Mouse (Mus musculus): ENCODE data around the gene Strbp. TPM values are rescaled to one million over a fixed set of nuclear protein-coding genes. Genes with fewer than 3 reads are reported as not detected.

Strbp gene
- polyA plus RNA-seq (2015; fragmentation: Nextera tagmentation; extraction: Ambion mirVana), result 94.9 and 96.0 TPM in 2 replicates

GRCm38 (mm10) chr2:37703230-37703954 lies at the start of gene Strbp:
Gene Strbp, minus strand, starts transcription at chr2:37703859.
- no peaks in the 10 kb centered on the region for H3K27me3 ChIP-seq (replicated peaks; ENCODE audit: control insufficient read depth, insufficient read depth, low read length)
- no peaks in the 10 kb centered on the region for H3K9me3 ChIP-seq (ENCODE audit: control insufficient read depth, low read length)
- peak within 1 kb of the TSS; percentile 85 for H3K4me2 ChIP-seq (ENCODE audit: low read length)
- no peaks in the 10 kb centered on the region for H3K36me3 ChIP-seq (ENCODE audit: control insufficient read depth, insufficient read depth, low read length)
- peak within 1 kb of the TSS; percentile 91 for H3K9ac ChIP-seq (ENCODE audit: low read depth, low read length)
- WGBS, result under 1% methylated on average over 74 of the region's 98 CpGs
- ATAC-seq, result peak; percentile 94
- H3K4me1 ChIP-seq (ENCODE audit: control insufficient read depth, insufficient read depth, low read depth, low read length), result peaks cover 21% of the 10 kb centered on the region
- H3K27ac ChIP-seq (ENCODE audit: low read depth, low read length), result peak within 1 kb of the TSS; percentile 98
- H3K4me3 ChIP-seq (ENCODE audit: low read length), result peak within 1 kb of the TSS; percentile 99

- Histone ChIP-seq H3K4me2 (ENCODE audit: low read length) (no peak overlapping the region), H3K9ac (ENCODE audit: low read depth, low read length) (no peak overlapping the region), H3K27me3 (replicated peaks; ENCODE audit: control insufficient read depth, insufficient read depth, low read length) (no peaks in the 10 kb centered on the region), H3K9me3 (ENCODE audit: control insufficient read depth, low read length) (no peaks in the 10 kb centered on the region), H3K27ac (ENCODE audit: low read depth, low read length) (no peak overlapping the region), H3K4me3 (ENCODE audit: low read length) (no peak overlapping the region), H3K36me3 (ENCODE audit: control insufficient read depth, insufficient read depth, low read length) (no peaks in the 10 kb centered on the region), H3K4me1 (ENCODE audit: control insufficient read depth, insufficient read depth, low read depth, low read length) (peaks cover 5% of the 10 kb centered on the region)
- 94% methylated on average over 1 of the region's 1 CpGs for WGBS
- ATAC-seq, result no peak
These were observed 47.5 kb upstream of the Strbp start for GRCm38 (mm10) chr2:37751114-37751513.

- Histone ChIP-seq H3K9me3 (ENCODE audit: control insufficient read depth, low read length) (no peaks in the 10 kb centered on the region), H3K4me1 (ENCODE audit: control insufficient read depth, insufficient read depth, low read depth, low read length) (peaks cover 5% of the 10 kb centered on the region; the same call in 1 of the 2 replicates), H3K4me3 (ENCODE audit: low read length) (no peak overlapping the region), H3K9ac (ENCODE audit: low read depth, low read length) (no peak overlapping the region), H3K36me3 (ENCODE audit: control insufficient read depth, insufficient read depth, low read length) (no peaks in the 10 kb centered on the region), H3K4me2 (ENCODE audit: low read length) (no peak overlapping the region), H3K27me3 (replicated peaks; ENCODE audit: control insufficient read depth, insufficient read depth, low read length) (no peaks in the 10 kb centered on the region), H3K27ac (ENCODE audit: low read depth, low read length) (no peak overlapping the region)
- WGBS, result 70% methylated on average over 6 of the region's 6 CpGs
- ATAC-seq, result no peak
These were observed 45.7 kb upstream of the Strbp start for GRCm38 (mm10) chr2:37749323-37749722.

GRCm38 (mm10) chr2:37748442-37749066 lies 44.9 kb upstream of the Strbp start:
- H3K27ac ChIP-seq (ENCODE audit: low read depth, low read length), result no peak overlapping the region
- no peak overlapping the region for H3K4me2 ChIP-seq (ENCODE audit: low read length)
- no peaks in the 10 kb centered on the region for H3K27me3 ChIP-seq (replicated peaks; ENCODE audit: control insufficient read depth, insufficient read depth, low read length)
- peaks cover 5% of the 10 kb centered on the region; the same call in 1 of the 2 replicates for H3K4me1 ChIP-seq (ENCODE audit: control insufficient read depth, insufficient read depth, low read depth, low read length)
- no peaks in the 10 kb centered on the region for H3K36me3 ChIP-seq (ENCODE audit: control insufficient read depth, insufficient read depth, low read length)
- peak; percentile 64 for ATAC-seq
- H3K9ac ChIP-seq (ENCODE audit: low read depth, low read length), result no peak overlapping the region
- no peak overlapping the region for H3K4me3 ChIP-seq (ENCODE audit: low read length)
- 53% methylated on average over 10 of the region's 10 CpGs for WGBS
- H3K9me3 ChIP-seq (ENCODE audit: control insufficient read depth, low read length), result no peaks in the 10 kb centered on the region

GRCm38 (mm10) chr2:37747909-37748308 lies 44.2 kb upstream of the Strbp start:
- Histone ChIP-seq H3K9me3 (ENCODE audit: control insufficient read depth, low read length) (no peaks in the 10 kb centered on the region), H3K36me3 (ENCODE audit: control insufficient read depth, insufficient read depth, low read length) (no peaks in the 10 kb centered on the region), H3K4me3 (ENCODE audit: low read length) (no peak overlapping the region), H3K4me1 (ENCODE audit: control insufficient read depth, insufficient read depth, low read depth, low read length) (peaks cover 5% of the 10 kb centered on the region; the same call in 1 of the 2 replicates), H3K4me2 (ENCODE audit: low read length) (no peak overlapping the region), H3K27me3 (replicated peaks; ENCODE audit: control insufficient read depth, insufficient read depth, low read length) (no peaks in the 10 kb centered on the region), H3K27ac (ENCODE audit: low read depth, low read length) (no peak overlapping the region), H3K9ac (ENCODE audit: low read depth, low read length) (no peak overlapping the region)
- no peak for ATAC-seq
- 37% methylated on average over 2 of the region's 2 CpGs for WGBS

- Histone ChIP-seq H3K36me3 (ENCODE audit: control insufficient read depth, insufficient read depth, low read length) (no peaks in the 10 kb centered on the region), H3K4me3 (ENCODE audit: low read length) (no peak overlapping the region), H3K27ac (ENCODE audit: low read depth, low read length) (no peak overlapping the region), H3K9me3 (ENCODE audit: control insufficient read depth, low read length) (no peaks in the 10 kb centered on the region), H3K9ac (ENCODE audit: low read depth, low read length) (no peak overlapping the region), H3K4me1 (ENCODE audit: control insufficient read depth, insufficient read depth, low read depth, low read length) (peaks cover 7% of the 10 kb centered on the region; the same call in 1 of the 2 replicates), H3K27me3 (replicated peaks; ENCODE audit: control insufficient read depth, insufficient read depth, low read length) (no peaks in the 10 kb centered on the region), H3K4me2 (ENCODE audit: low read length) (no peak overlapping the region)
- ATAC-seq, result no peak
- WGBS, result 89% methylated on average over 5 of the region's 5 CpGs
These were observed 42.8 kb upstream of the Strbp start for GRCm38 (mm10) chr2:37746293-37747049.

- 81% methylated on average over 10 of the region's 10 CpGs for WGBS
- Histone ChIP-seq H3K27ac (ENCODE audit: low read depth, low read length) (no peak overlapping the region), H3K9ac (ENCODE audit: low read depth, low read length) (no peak overlapping the region), H3K27me3 (replicated peaks; ENCODE audit: control insufficient read depth, insufficient read depth, low read length) (no peaks in the 10 kb centered on the region), H3K9me3 (ENCODE audit: control insufficient read depth, low read length) (no peaks in the 10 kb centered on the region), H3K4me2 (ENCODE audit: low read length) (no peak overlapping the region), H3K4me1 (ENCODE audit: control insufficient read depth, insufficient read depth, low read depth, low read length) (peaks cover 7% of the 10 kb centered on the region; the same call in 1 of the 2 replicates), H3K36me3 (ENCODE audit: control insufficient read depth, insufficient read depth, low read length) (no peaks in the 10 kb centered on the region), H3K4me3 (ENCODE audit: low read length) (no peak overlapping the region)
- ATAC-seq, result no peak
These were observed 41.2 kb upstream of the Strbp start for GRCm38 (mm10) chr2:37744773-37745395.

- Histone ChIP-seq H3K4me1 (ENCODE audit: control insufficient read depth, insufficient read depth, low read depth, low read length) (peaks cover 2% of the 10 kb centered on the region; the same call in 1 of the 2 replicates), H3K27me3 (replicated peaks; ENCODE audit: control insufficient read depth, insufficient read depth, low read length) (no peaks in the 10 kb centered on the region), H3K4me3 (ENCODE audit: low read length) (no peak overlapping the region), H3K36me3 (ENCODE audit: control insufficient read depth, insufficient read depth, low read length) (no peaks in the 10 kb centered on the region), H3K27ac (ENCODE audit: low read depth, low read length) (peak overlapping the region; percentile 44; the same call in 1 of the 2 replicates), H3K9me3 (ENCODE audit: control insufficient read depth, low read length) (no peaks in the 10 kb centered on the region), H3K4me2 (ENCODE audit: low read length) (no peak overlapping the region), H3K9ac (ENCODE audit: low read depth, low read length) (no peak overlapping the region)
- WGBS, result 64% methylated on average over 20 of the region's 20 CpGs
- ATAC-seq, result no peak
These were observed 38.3 kb upstream of the Strbp start for GRCm38 (mm10) chr2:37741806-37742554.
